Mouse (Mus musculus): ENCODE measurements at regions not wholly inside any gene's neighbourhood (a gene's known extent, or its start where the extent isn't known, plus 50 kb on each side); places are given as distances from the start of the nearest gene placed in this dataset.

GRCm38 (mm10) chr6:47647876-47648275 lies 52.7 kb upstream of the Ezh2 start:
- Histone ChIP-seq H3K9me3 (ENCODE audit: control insufficient read depth, low read length) (no peaks in the 10 kb centered on the region), H3K4me2 (replicated peaks; ENCODE audit: low read depth, low read length) (no peak overlapping the region), H3K4me1 (replicated peaks; ENCODE audit: control insufficient read depth, insufficient read depth, low read length) (no peaks in the 10 kb centered on the region), H3K27ac (ENCODE audit: low read depth, low read length) (no peak overlapping the region), H3K36me3 (ENCODE audit: control insufficient read depth, insufficient read depth, low read length) (no peaks in the 10 kb centered on the region), H3K4me3 (ENCODE audit: low read depth, low read length) (no peak overlapping the region), H3K27me3 (ENCODE audit: control insufficient read depth, insufficient read depth, low read length) (no peaks in the 10 kb centered on the region), H3K9ac (ENCODE audit: low read depth, low read length) (no peak overlapping the region)
- 88% methylated on average over 8 of the region's 8 CpGs for WGBS
- DNase-seq (ENCODE audit: low spot score) = no peak
- ATAC-seq (ENCODE audit: low FRiP score) = no peak

GRCm38 (mm10) chr6:47646731-47647567 lies 51.8 kb upstream of the Ezh2 start:
- Histone ChIP-seq H3K9me3 (ENCODE audit: control insufficient read depth, low read length) (no peaks in the 10 kb centered on the region), H3K36me3 (ENCODE audit: control insufficient read depth, insufficient read depth, low read length) (no peaks in the 10 kb centered on the region), H3K9ac (ENCODE audit: low read depth, low read length) (no peak overlapping the region), H3K27ac (ENCODE audit: low read depth, low read length) (no peak overlapping the region), H3K4me3 (ENCODE audit: low read depth, low read length) (no peak overlapping the region), H3K27me3 (ENCODE audit: control insufficient read depth, insufficient read depth, low read length) (no peaks in the 10 kb centered on the region), H3K4me2 (replicated peaks; ENCODE audit: low read depth, low read length) (no peak overlapping the region), H3K4me1 (replicated peaks; ENCODE audit: control insufficient read depth, insufficient read depth, low read length) (no peaks in the 10 kb centered on the region)
- no peak for DNase-seq (ENCODE audit: low spot score)
- no peak for ATAC-seq (ENCODE audit: low FRiP score)
- 76% methylated on average over 14 of the region's 14 CpGs for WGBS

- Histone ChIP-seq H3K27ac (ENCODE audit: low read depth, low read length) (no peak overlapping the region), H3K9ac (ENCODE audit: low read depth, low read length) (no peak overlapping the region)
- 67% methylated on average over 1 of the region's 1 CpGs for WGBS
These were observed 50.9 kb upstream of the Ezh2 start for GRCm38 (mm10) chr6:47646022-47646421.

More at GRCm38 (mm10) chr6:47646022-47646421, 50.9 kb upstream of the Ezh2 start:
- H3K4me1 ChIP-seq (replicated peaks; ENCODE audit: control insufficient read depth, insufficient read depth, low read length) = no peaks in the 10 kb centered on the region
- no peak for ATAC-seq (ENCODE audit: low FRiP score)
- no peaks in the 10 kb centered on the region for H3K9me3 ChIP-seq (ENCODE audit: control insufficient read depth, low read length)
- DNase-seq (ENCODE audit: low spot score) = no peak
- H3K27me3 ChIP-seq (ENCODE audit: control insufficient read depth, insufficient read depth, low read length) = no peaks in the 10 kb centered on the region
- no peaks in the 10 kb centered on the region for H3K36me3 ChIP-seq (ENCODE audit: control insufficient read depth, insufficient read depth, low read length)
- no peak overlapping the region for H3K4me2 ChIP-seq (replicated peaks; ENCODE audit: low read depth, low read length)
- H3K4me3 ChIP-seq (ENCODE audit: low read depth, low read length) = no peak overlapping the region

Measured in hindbrain, embryonic 11.5 days (tissue).